Mouse (Mus musculus) hindbrain, postnatal 0 days (tissue): ENCODE measurements around the gene Per1. TPM values are rescaled to one million over a fixed set of nuclear protein-coding genes. Genes with fewer than 3 reads are reported as not detected.

Experiments
- ATAC-seq: fragments of 200-750 bp; cut with Nextera tagmentation; 2 replicates; pipeline ENCODE4 v1.8.0; 2017; ENCODE audit warnings: mild to moderate bottlenecking, moderate TSS enrichment, moderate library complexity
- DNase-seq: peaks from one replicate; pipeline ENCODE4 v3.0.0-alpha.2; 2015; ENCODE audit warnings: low spot score
- H3K27ac ChIP-seq: fragments of 300-500 bp; sonication (generic); 2 replicates; pipeline ENCODE4 v1.5.1; 2014; ENCODE audit warnings: mild to moderate bottlenecking
- H3K27me3 ChIP-seq: fragments of 300-500 bp; sonication (generic); 2 replicates; pipeline ENCODE4 v1.6.1; 2014; ENCODE audit warnings: low read length, mixed read lengths; ENCODE audit not compliant: insufficient read depth
- H3K36me3 ChIP-seq: fragments of 300-500 bp; sonication (generic); 2 replicates; pipeline ENCODE4 v1.6.1; 2014; ENCODE audit warnings: low read length, mixed read lengths; ENCODE audit not compliant: insufficient read depth
- H3K4me1 ChIP-seq: fragments of 300-500 bp; sonication (generic); 2 replicates; pipeline ENCODE4 v1.6.1; 2014; ENCODE audit warnings: antibody characterized with exemption, low read length, mixed read lengths; ENCODE audit not compliant: insufficient read depth
- H3K4me2 ChIP-seq: fragments of 300-500 bp; sonication (generic); 2 replicates; pipeline ENCODE4 v1.6.1; 2014; ENCODE audit warnings: low read depth, mild to moderate bottlenecking, low read length, moderate library complexity, mixed read lengths
- H3K4me3 ChIP-seq: fragments of 300-500 bp; sonication (generic); 2 replicates; pipeline ENCODE4 v1.5.1; 2014; ENCODE audit warnings: low read length
- H3K9ac ChIP-seq: fragments of 300-500 bp; sonication (generic); replicated peaks from 2 replicates; pipeline ENCODE4 v1.6.1; 2014; ENCODE audit warnings: mild to moderate bottlenecking, low read length, moderate library complexity, mixed read lengths
- H3K9me3 ChIP-seq: fragments of 300-500 bp; sonication (generic); 2 replicates; pipeline ENCODE4 v1.6.1; 2016; ENCODE audit warnings: low read length, mixed read lengths
- CTCF ChIP-seq: IDR thresholded peaks from 2 replicates; pipeline ENCODE4 v1.5.1; 2016; ENCODE audit warnings: antibody characterized with exemption, control low read depth, low read depth
- WGBS: fragments of 180-500 bp; shearing (Covaris S2); extraction: QIAGEN DNeasy Blood & Tissue Kit; methylation state at CpG from one replicate; pipeline ENCODE4 v1.1.7; 2014; 5-methylcytosine and 5-hydroxymethylcytosine counted together
- polyA plus RNA-seq: library from polyadenylated mRNA; unstranded; fragments of >200 nt; fragmentation: Nextera tagmentation; extraction: Ambion mirVana; gene quantifications from 2 replicates; pipeline ENCODE4 v1.2.1, GENCODE M21; 2015
- total RNA-seq: library from RNA; depleted of rRNA; stranded (reverse); fragments of >200 nt; gene quantifications from 2 replicates; pipeline ENCODE4 v1.2.3, GENCODE M21; 2014

The Per1 gene
- total and polyA plus RNA-seq, 2 experiments from 2014 or later: 15.9 to 27.1 TPM

DNA sequence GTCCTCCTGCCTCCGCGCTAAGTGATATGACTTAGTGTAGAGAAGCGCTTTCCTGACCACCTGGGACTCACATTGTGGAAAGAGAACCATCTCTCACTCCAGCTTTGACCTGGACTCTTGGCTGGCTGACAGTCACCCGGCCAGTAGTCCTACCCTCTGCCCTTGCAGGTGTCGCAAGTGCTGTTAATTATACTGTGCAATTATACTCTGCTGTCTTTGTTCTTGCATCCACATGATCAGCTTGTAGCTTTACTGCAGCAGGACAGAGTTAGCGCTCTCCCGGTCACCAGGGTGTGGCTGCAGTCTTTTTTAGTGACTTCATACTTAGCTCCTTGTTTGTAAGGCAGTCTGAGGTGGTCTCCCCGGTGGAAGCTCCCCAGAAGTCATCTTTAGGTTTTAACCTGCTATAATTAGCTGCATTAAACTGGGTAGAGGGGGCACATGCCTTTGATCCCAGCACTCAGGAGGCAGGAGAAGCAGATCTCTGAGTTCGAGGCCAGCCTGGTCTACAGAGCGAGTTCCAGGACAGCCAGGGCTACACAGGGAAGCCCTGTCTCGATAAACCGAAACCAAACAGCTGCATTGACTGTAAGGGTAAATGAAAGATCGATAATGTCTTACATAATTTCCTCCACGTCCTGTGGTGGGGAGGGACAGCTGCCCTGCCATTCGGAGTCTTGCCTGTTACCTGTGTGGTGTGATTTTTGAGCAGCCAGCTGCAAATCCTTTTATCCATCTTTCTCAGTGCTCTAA, 14.7 kb upstream of the Per1 start:
- H3K9ac ChIP-seq: no peak overlapping the region
- no peak overlapping the region for H3K4me2 ChIP-seq
- ATAC-seq (no peak), DNase-seq (no peak)
- H3K4me1 ChIP-seq: no peaks in the 10 kb centered on the region
- H3K27me3 ChIP-seq: no peaks in the 10 kb centered on the region
- no peak overlapping the region for H3K27ac ChIP-seq
- H3K4me3 ChIP-seq: no peak overlapping the region
- TF ChIP-seq CTCF: no peak
- no peaks in the 10 kb centered on the region for H3K36me3 ChIP-seq
- WGBS: 84% methylated on average over 15 of the region's 15 CpGs
- no peaks in the 10 kb centered on the region for H3K9me3 ChIP-seq

GRCm38 (mm10) chr11:69080855-69081222, 14.2 kb upstream of the Per1 start:
- Histone ChIP-seq H3K4me2 (no peak overlapping the region), H3K9ac (no peak overlapping the region), H3K36me3 (no peaks in the 10 kb centered on the region), H3K27ac (no peak overlapping the region), H3K4me3 (no peak overlapping the region), H3K9me3 (no peaks in the 10 kb centered on the region), H3K4me1 (no peaks in the 10 kb centered on the region), H3K27me3 (no peaks in the 10 kb centered on the region)
- no peak for TF ChIP-seq CTCF
- DNase-seq (no peak), ATAC-seq (no peak)
- 86% methylated on average over 8 of the region's 8 CpGs for WGBS

GRCm38 (mm10) chr11:69081613-69082012, 13.4 kb upstream of the Per1 start:
- no peak for ATAC-seq
- H3K36me3 ChIP-seq: no peaks in the 10 kb centered on the region
- H3K9ac ChIP-seq: no peak overlapping the region
- H3K4me1 ChIP-seq: no peaks in the 10 kb centered on the region
- no peak overlapping the region for H3K4me2 ChIP-seq
- H3K27ac ChIP-seq: no peak overlapping the region
- TF ChIP-seq CTCF: no peak
- no peak overlapping the region for H3K4me3 ChIP-seq
- no peaks in the 10 kb centered on the region for H3K9me3 ChIP-seq
- DNase-seq: no peak
- 86% methylated on average over 7 of the region's 7 CpGs for WGBS
- no peaks in the 10 kb centered on the region for H3K27me3 ChIP-seq

DNA sequence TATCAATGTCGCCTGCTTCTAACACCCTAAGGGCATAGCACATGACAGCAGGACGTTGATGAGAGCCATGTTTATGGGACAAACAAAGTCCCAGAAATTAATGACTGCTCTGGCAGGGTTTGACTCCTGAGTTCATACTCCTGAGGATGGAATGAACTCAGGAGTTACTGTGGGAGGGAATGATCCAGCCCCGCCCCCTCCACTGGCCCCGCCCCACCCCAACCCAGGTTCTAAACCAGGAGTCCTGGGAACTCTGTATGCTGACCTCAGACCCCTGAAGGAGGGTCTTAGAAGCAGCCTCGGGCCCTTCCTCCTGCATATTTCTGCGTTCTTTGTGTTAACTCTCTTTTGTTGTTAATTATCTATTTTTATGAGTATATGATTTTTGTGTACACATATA, 9.4 kb upstream of the Per1 start:
- ATAC-seq (no peak), DNase-seq (no peak)
- 0 out of 2 replicates have a peak, but pooled peaks cover 6% of the 10 kb centered on the region for H3K36me3 ChIP-seq
- H3K9me3 ChIP-seq: no peaks in the 10 kb centered on the region
- H3K27ac ChIP-seq: no peak overlapping the region
- TF ChIP-seq CTCF: no peak
- H3K4me1 ChIP-seq: peaks cover 13% of the 10 kb centered on the region
- 73% methylated on average over 6 of the region's 6 CpGs for WGBS
- no peak overlapping the region for H3K4me2 ChIP-seq
- H3K27me3 ChIP-seq: no peaks in the 10 kb centered on the region
- no peak overlapping the region for H3K4me3 ChIP-seq
- no peak overlapping the region for H3K9ac ChIP-seq

GRCm38 (mm10) chr11:69086390-69086789, 8.6 kb upstream of the Per1 start:
- no peaks in the 10 kb centered on the region for H3K27me3 ChIP-seq
- H3K9ac ChIP-seq: no peak overlapping the region
- ATAC-seq: no peak
- H3K4me2 ChIP-seq: no peak overlapping the region
- no peak overlapping the region for H3K4me3 ChIP-seq
- peaks cover 13% of the 10 kb centered on the region for H3K4me1 ChIP-seq
- no peaks in the 10 kb centered on the region for H3K9me3 ChIP-seq
- H3K27ac ChIP-seq: no peak overlapping the region
- WGBS: 75% methylated on average over 6 of the region's 6 CpGs
- DNase-seq: no peak
- peaks cover 6% of the 10 kb centered on the region; the same call in 1 of the 2 replicates for H3K36me3 ChIP-seq
- TF ChIP-seq CTCF: no peak

DNA sequence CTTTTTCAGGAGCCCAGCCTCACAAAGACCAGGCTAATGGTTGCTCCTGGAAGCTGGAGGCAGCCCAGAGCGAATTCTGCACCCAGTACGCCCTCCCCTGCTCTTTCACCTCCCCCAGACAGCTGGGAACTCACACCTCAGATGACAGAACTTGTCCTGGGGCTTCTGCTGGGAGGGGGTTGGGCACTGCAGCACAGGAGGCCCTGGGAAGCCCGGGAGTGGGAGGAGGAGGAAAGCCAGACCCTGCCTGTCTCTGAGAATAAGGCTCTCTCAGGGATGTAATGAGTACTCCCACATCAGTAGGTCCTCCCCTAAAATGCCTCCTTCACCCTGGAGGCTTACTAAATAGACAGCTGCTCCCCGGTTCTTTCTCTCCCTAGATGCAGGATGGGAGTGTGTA, 7.9 kb upstream of the Per1 start:
- Histone ChIP-seq H3K4me1 (peaks cover 13% of the 10 kb centered on the region), H3K36me3 (peaks cover 6% of the 10 kb centered on the region; the same call in 1 of the 2 replicates), H3K4me3 (no peak overlapping the region), H3K27me3 (no peaks in the 10 kb centered on the region), H3K9me3 (no peaks in the 10 kb centered on the region), H3K27ac (no peak overlapping the region; the same call in 1 of the 2 replicates), H3K9ac (no peak overlapping the region), H3K4me2 (no peak overlapping the region)
- 41% methylated on average over 4 of the region's 4 CpGs for WGBS
- no peak for ATAC-seq
- no peak for DNase-seq
- no peak for TF ChIP-seq CTCF

- H3K36me3 ChIP-seq: peaks cover 6% of the 10 kb centered on the region; the same call in 1 of the 2 replicates
- no peak for TF ChIP-seq CTCF
- ATAC-seq: no peak
- H3K4me3 ChIP-seq: no peak overlapping the region
- H3K9ac ChIP-seq: peak overlapping the region; percentile 100; the same call in 1 of the 2 replicates
- DNase-seq: no peak
- no peaks in the 10 kb centered on the region for H3K9me3 ChIP-seq
- H3K27me3 ChIP-seq: no peaks in the 10 kb centered on the region
- peak overlapping the region; percentile 99; the same call in 1 of the 2 replicates for H3K27ac ChIP-seq
- peak overlapping the region; percentile 97 for H3K4me2 ChIP-seq
- H3K4me1 ChIP-seq: peaks cover 13% of the 10 kb centered on the region
- 55% methylated on average over 2 of the region's 2 CpGs for WGBS
These were observed 7.4 kb upstream of the Per1 start for GRCm38 (mm10) chr11:69087597-69087996.
